Mouse (Mus musculus) fat pad, adult 2 months (tissue): Measurements from ENCODE around the gene Ankrd13a.

Experiments used
- DNase-seq: peaks from one replicate; pipeline ENCODE4 v3.0.0-alpha.2; 2011; ENCODE audit warnings: low read depth, low spot score; ENCODE audit errors: extremely low read depth

The Ankrd13a gene

GRCm38 (mm10) chr5:114774403-114775051 is at the start of gene Ankrd13a:
TSS of gene Ankrd13a (plus strand) at chr5:114774677.
- DNase-seq = peak; percentile 30

- no peak for DNase-seq
Observed at GRCm38 (mm10) chr5:114728160-114728559, 46.3 kb upstream of the Ankrd13a start.

GRCm38 (mm10) chr5:114730129-114730528 is 44.3 kb upstream of the Ankrd13a start:
- no peak for DNase-seq

- DNase-seq = no peak
Observed at GRCm38 (mm10) chr5:114731498-114731897, 43.0 kb upstream of the Ankrd13a start.

GRCm38 (mm10) chr5:114731969-114732368 is 42.5 kb upstream of the Ankrd13a start:
- DNase-seq = no peak

- DNase-seq = no peak
Observed at GRCm38 (mm10) chr5:114733606-114734005, 40.9 kb upstream of the Ankrd13a start.

GRCm38 (mm10) chr5:114737090-114737887 is 37.2 kb upstream of the Ankrd13a start:
- DNase-seq = peak; percentile 50

GRCm38 (mm10) chr5:114738707-114739241 is 35.7 kb upstream of the Ankrd13a start:
- no peak for DNase-seq

GRCm38 (mm10) chr5:114740595-114740994 is 33.9 kb upstream of the Ankrd13a start:
- DNase-seq = no peak

GRCm38 (mm10) chr5:114742572-114742971 is 31.9 kb upstream of the Ankrd13a start:
- no peak for DNase-seq

GRCm38 (mm10) chr5:114742998-114743696 is 31.3 kb upstream of the Ankrd13a start:
- DNase-seq = no peak

GRCm38 (mm10) chr5:114743697-114744090 is 30.8 kb upstream of the Ankrd13a start:
- DNase-seq = no peak

- DNase-seq = peak; percentile 43
Observed at GRCm38 (mm10) chr5:114745581-114745980, 28.9 kb upstream of the Ankrd13a start.

- no peak for DNase-seq
Observed at GRCm38 (mm10) chr5:114746886-114747285, 27.6 kb upstream of the Ankrd13a start.

- no peak for DNase-seq
Observed at GRCm38 (mm10) chr5:114747521-114747920, 27.0 kb upstream of the Ankrd13a start.

GRCm38 (mm10) chr5:114750325-114750724 is 24.2 kb upstream of the Ankrd13a start:
- no peak for DNase-seq

- DNase-seq = no peak
Observed at GRCm38 (mm10) chr5:114752397-114752796, 22.1 kb upstream of the Ankrd13a start.

- DNase-seq = no peak
Observed at GRCm38 (mm10) chr5:114753384-114753783, 21.1 kb upstream of the Ankrd13a start.

- no peak for DNase-seq
Observed at GRCm38 (mm10) chr5:114759536-114760090, 14.9 kb upstream of the Ankrd13a start.

- no peak for DNase-seq
Observed at GRCm38 (mm10) chr5:114761980-114762379, 12.5 kb upstream of the Ankrd13a start.
